Mouse (Mus musculus) spleen, postnatal 14 days (tissue): ENCODE measurements at regions not wholly inside any gene's neighbourhood (a gene's known extent, or its start where the extent isn't known, plus 50 kb on each side); places are given as distances from the start of the nearest gene placed in this dataset.

ENCODE experiments used
- DNase-seq, 2 experiments: peaks; one replicate each; pipeline ENCODE4 v3.0.0; 2021 to 2022; ENCODE audit warnings: low spot score in 2 of 2

- DNase-seq: no peak
These were observed 257.4 kb upstream of the Tbl1xr1 start for GRCm38 (mm10) chr3:21819030-21819429.

DNA sequence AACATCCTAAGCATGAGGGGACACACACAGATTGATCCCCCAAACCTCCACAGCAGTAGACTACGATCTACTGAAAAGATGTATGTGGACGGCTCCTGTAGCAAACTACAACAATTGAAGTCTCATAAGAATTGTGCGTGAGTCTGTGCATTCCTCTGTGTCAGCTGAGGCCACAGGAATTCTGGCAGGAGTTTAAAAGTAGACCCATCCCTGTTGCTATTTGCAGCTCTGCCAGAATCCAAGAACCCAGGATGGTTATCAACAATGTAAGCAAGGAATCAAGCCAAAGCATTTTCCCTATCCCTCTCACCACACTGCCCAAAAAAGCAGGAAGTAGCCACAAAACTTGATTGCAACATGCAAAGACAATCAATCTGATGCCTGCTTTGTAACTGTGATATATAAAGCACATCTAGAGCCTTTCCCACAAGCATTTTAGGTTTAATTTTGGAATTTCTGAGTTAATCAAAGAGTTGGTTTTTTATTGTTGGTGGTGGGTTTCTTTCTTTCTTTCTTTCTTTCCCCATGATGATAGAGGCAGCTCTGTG lies 256.3 kb upstream of the Tbl1xr1 start:
- no peak for DNase-seq

DNA sequence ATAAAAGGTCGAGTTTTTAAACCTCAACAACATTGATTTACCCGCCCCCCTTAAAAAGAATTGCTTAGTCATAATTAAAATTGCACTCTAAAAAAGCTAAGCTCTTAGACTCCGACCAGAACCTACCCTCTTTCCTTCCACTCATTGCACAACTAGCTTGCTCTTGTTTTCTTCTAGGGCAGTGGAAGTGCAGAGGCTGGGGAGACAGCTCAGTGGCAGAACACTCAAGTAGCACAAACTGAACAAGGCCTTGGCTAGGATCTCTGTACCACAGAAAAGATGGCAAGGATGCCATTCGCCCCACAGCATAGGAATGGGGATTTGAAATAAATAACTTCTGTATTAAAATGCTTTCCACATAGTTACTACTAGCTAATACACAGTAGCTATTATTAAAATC lies 253.8 kb upstream of the Tbl1xr1 start:
- DNase-seq: no peak

GRCm38 (mm10) chr3:21823331-21823730 lies 253.1 kb upstream of the Tbl1xr1 start:
- no peak for DNase-seq

DNA sequence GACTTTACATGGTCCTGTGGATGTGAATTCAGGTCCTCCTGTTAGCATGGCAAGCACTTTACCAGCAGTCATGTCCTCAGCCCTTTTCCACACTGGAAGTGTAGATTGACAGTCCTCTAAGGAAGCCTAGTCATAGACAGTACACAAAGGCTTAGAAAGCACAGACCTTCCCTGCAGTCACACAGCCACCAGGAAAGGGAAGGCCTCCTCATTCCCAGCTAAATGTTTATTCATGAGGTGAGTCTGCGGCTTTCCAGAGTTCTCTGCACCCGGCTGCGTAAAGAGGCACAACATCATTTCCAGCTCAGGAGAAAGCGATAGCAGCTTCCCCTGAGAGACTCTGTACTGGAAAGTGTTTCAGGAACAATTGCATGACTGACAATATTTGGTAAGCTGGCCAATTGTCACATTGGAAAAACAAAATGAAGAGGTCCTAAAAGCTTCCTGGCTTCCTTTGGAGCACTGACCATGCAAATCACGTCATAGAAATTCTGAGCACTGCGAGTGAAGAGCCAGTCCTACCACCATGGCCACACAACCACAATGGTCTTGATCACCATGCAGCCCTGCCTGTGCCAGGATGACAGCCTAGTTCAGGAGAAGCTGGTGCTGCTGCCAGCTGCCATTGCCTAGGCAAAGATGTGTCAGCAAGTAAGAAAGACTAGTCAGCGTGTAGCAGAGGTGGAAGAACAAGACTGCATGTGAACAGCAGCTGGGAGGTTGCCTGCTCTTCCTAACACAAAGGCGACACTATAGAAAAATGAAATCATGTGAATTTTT lies 252.2 kb upstream of the Tbl1xr1 start:
- no peak for DNase-seq

DNA sequence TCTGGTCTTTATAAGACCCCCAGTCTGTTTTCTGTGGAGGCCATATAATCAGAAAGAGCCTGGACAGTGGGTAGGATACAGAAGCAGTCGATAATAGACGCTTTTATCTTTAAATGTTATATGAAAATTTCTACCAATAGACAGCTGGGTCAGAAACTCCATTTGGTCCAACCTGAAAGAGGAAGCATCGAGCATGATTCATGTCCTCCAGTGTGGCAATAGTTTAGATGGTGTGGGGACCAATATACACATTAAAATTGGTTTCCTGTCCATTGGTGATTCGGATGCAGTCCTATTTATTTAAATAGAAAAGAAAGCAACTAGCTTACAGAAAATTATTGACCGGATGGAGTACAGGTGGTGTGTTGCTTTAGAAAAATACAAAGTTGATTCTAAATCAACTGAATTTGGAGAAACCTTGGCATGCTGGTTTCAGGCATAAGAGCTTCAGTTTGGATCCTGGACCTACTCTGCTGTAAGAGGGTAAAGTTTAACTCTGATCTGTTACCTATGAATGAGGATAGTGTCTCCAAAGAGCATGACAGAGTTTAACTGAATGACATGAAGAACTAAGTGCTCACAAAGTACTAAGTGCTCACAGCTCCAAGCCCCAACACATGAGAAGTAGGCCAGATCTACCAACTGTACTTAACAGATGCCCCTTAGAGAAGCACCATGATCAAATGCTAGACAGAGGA lies 251.4 kb upstream of the Tbl1xr1 start:
- no peak for DNase-seq

GRCm38 (mm10) chr3:21827656-21828055 lies 248.8 kb upstream of the Tbl1xr1 start:
- no peak for DNase-seq

DNA sequence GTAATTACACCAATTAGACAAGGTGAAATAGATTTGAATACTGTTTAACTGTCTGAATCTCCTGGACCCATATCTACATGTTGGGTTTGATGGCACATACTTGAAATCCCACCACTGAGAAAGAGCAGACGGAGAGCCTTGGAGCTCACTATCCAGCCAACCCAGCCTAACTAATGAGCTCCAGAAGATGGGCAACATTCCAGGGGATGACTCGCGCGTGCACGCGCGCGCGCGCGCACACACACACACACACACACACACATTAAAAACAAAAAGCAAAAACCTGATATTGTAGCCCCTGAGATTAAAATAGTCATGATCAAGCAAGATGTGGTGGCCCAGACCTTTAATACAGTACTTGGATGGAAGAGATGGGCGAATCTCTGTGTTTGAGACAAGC lies 243.3 kb upstream of the Tbl1xr1 start:
- no peak for DNase-seq

DNA sequence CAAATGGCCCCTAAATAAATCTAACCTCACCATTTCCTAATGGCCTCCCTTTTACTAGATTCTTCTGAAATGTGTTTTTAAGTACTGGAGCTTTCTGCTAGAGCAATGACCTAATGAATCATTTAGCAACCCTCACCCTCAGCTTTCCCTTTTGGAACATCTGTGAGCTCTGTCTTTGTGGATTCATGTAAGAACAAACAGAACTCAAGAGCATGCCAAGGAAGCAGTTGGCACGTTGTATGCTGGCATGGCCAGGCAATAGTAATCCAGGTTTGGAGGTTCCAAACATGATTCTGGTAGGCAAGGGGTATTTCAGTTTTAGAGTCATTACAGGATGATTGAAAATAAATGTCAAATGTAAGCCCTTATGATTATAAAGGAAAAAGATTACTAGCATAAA lies 240.9 kb upstream of the Tbl1xr1 start:
- no peak for DNase-seq

DNA sequence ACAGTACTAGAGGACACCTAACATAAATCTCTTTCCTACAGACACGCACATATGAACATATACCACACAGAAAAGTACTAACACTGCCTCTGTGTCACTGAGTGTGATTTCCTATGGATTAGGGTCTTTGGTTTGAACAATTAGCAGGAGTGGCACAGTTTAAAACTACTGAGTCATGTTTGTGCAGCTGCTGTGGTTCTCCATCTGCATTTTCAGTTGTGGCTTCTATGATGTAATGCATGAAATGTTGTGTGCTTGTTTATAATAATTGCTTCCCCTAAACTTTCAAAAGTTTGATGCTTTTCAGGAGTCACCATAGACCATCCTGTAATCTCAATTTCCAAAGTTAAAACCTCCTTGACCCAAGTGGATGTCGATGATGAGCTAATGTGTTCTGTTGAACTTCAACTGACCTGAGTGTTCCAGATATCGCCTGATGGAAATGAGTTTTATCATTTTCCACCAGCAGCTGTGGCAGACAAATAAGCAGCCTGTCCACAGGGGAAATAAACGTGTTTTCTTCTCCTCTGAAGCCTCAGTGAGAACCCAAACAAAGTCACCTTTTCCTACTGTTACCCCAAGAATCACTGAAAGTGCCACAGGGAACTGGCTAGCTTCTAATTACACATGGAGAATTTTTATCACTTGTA lies 239.0 kb upstream of the Tbl1xr1 start:
- no peak for DNase-seq

- no peak for DNase-seq
These were observed 235.5 kb upstream of the Tbl1xr1 start for GRCm38 (mm10) chr3:21840751-21841488.

GRCm38 (mm10) chr3:21841506-21841905 lies 234.9 kb upstream of the Tbl1xr1 start:
- DNase-seq: no peak

DNA sequence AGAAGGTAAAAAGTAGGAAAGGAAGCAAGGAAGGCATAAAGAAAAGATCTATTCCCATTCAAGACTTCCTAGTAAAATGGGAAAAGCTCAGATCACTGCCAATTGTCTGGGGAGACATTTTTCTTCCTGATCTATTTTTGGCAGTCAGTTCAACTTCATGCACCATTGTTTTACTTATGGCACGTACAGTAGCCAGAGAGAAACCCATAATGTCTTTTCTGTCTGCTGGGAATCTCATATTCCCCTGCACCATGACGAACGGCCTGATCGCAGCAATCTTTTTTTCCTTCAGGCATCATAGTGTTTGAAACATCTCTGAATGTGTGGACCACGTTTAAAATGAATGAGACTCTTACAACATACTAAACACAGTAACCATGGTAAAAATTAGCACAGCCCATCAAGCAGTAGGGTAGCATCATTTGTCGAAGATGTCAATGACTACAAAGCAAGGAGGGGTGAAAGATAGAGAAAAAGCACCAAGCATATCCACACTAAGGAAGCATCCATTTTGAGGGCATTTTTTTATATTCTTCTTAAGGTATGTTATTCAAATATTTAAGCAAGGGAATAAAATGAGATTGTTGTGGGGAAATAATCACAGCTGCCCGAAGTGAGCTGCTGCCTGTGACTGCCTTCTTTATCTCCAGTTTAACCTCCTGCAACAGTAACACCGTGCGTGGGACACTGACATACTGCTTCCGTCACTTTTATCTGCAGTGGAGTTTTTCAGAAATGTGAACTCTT lies 233.7 kb upstream of the Tbl1xr1 start:
- DNase-seq: no peak

- DNase-seq: no peak
These were observed 233.1 kb upstream of the Tbl1xr1 start for GRCm38 (mm10) chr3:21843292-21843852.

DNA sequence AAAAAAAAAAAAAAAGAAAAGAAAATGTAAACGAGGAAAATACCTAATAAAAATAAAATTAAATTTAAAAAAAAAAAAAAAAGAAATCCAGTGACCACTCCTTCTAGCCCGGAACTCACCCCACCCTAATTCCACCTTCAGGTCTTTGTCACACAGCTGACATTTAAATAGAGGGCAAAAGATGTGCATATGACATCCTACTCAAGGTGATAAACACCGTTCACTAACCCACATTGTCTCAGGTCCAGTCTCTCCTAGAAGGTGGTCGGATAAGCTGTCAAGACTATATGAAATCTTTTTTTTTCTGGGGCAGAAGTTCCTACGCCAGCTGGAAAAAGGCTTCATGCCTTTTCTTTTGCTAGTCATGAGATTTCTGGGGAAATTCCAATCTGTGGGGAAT lies 226.6 kb upstream of the Tbl1xr1 start:
- no peak for DNase-seq

- DNase-seq: no peak
These were observed 225.5 kb upstream of the Tbl1xr1 start for GRCm38 (mm10) chr3:21850977-21851376.

- no peak for DNase-seq
These were observed 222.1 kb upstream of the Tbl1xr1 start for GRCm38 (mm10) chr3:21854340-21854739.

GRCm38 (mm10) chr3:21859436-21859835 lies 217.0 kb upstream of the Tbl1xr1 start:
- DNase-seq: no peak

GRCm38 (mm10) chr3:21860915-21861635 lies 215.4 kb upstream of the Tbl1xr1 start:
- no peak for DNase-seq

- no peak for DNase-seq
These were observed 214.8 kb upstream of the Tbl1xr1 start for GRCm38 (mm10) chr3:21861636-21861970.
